Mouse (Mus musculus): ENCODE data around the gene Arid4a. TPM values are rescaled to one million over a fixed set of nuclear protein-coding genes. Genes with fewer than 3 reads are reported as not detected.
A peak's percentile ranks its signal among the peaks of the same experiment; 100 is the strongest.

Gene Arid4a
- polyA plus RNA-seq (2016; fragmentation: Nextera tagmentation; extraction: Ambion mirVana) = 33.1 and 34.0 TPM in 2 replicates

DNA sequence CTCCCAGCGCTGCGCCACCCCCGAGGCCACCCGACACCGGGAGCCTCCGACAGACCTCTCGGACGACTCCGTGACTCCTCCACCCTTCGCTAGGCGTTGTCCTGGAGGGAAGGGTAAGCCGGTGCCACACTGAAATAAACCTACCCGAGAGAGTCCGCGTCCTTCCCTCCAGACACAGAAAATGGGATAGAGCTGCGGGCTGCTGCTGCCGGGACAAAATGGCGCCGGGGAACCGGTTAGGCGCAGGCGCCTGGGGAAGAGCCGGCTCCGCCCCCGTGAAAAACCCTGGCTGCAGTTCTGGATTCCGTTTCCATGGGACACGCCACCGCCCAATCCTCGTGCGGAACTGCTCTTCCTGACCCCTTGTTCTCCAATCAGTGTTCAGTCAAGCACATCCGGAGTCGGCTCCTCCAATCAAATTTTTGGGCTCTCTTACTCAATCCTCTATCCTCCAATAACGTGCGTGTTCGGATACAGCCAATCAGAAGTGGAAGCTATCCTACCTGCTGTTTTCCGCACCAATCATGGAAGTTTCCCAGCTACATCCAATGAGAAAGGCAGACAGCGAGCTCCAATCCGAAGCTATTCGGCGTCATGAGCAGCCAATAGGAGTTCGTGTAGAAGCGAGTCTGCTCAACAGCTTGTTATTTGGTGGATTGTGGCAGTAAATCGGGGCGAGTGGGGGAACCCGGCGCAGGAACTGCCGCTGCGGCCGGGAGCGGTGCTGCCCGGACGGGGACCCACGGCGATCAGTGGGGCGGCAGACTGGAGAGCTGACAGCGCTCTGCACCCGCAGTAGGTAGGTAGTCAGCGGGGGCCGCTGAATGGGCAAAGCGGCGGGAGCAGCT is at the start of gene Arid4a:
Gene Arid4a, plus strand, starts transcription at position 628 of the 848 bp plus-strand sequence.
- Histone ChIP-seq H3K27me3 (no peaks in the 10 kb centered on the region), H3K36me3 (peaks cover 18% of the 10 kb centered on the region), H3K9me3 (no peaks in the 10 kb centered on the region), H3K9ac (peak within 1 kb of the TSS; percentile 91), H3K4me3 (peak within 1 kb of the TSS; percentile 98), H3K4me2 (replicated peaks) (peak within 1 kb of the TSS; percentile 79), H3K27ac (peak within 1 kb of the TSS; percentile 98), H3K4me1 (peaks cover 14% of the 10 kb centered on the region; the same call in 1 of the 2 replicates)
- WGBS = under 1% methylated on average over 61 of the region's 61 CpGs
- peak; percentile 99 for ATAC-seq (ENCODE audit: insufficient number of reproducible peaks, insufficient read depth, low FRiP score, low TSS enrichment)

DNA sequence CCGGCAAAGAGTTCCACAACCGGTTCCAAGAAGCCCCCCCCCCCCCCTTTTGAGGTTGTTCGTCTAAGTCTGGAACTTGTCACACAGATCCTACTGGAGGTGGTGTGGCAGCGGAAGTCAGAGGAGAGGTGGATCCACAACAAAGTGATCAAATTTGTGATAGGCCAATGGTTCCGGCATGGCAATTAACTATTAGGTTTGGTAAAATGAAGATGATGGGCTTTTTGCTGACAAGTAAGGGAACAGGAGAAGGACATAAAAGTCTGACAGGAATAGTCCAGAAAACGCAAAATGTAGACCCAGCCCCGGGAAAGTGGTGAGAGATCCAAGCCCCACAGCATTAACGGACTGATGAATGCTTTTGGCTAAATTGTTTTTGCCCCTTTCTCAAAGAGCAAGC is 48.2 kb upstream of the Arid4a start:
- ATAC-seq (ENCODE audit: insufficient number of reproducible peaks, insufficient read depth, low FRiP score, low TSS enrichment) = no peak
- 42% methylated on average over 8 of the region's 8 CpGs for WGBS
- Histone ChIP-seq H3K4me1 (peaks cover 7% of the 10 kb centered on the region; the same call in 1 of the 2 replicates), H3K36me3 (peaks cover 14% of the 10 kb centered on the region), H3K9me3 (no peaks in the 10 kb centered on the region), H3K27ac (peak overlapping the region; percentile 96), H3K4me2 (replicated peaks) (peak overlapping the region; percentile 63), H3K4me3 (peak overlapping the region; percentile 65), H3K27me3 (no peaks in the 10 kb centered on the region), H3K9ac (0 out of 2 replicates have a peak overlapping the region, but pooled peaks have one; percentile 70)

DNA sequence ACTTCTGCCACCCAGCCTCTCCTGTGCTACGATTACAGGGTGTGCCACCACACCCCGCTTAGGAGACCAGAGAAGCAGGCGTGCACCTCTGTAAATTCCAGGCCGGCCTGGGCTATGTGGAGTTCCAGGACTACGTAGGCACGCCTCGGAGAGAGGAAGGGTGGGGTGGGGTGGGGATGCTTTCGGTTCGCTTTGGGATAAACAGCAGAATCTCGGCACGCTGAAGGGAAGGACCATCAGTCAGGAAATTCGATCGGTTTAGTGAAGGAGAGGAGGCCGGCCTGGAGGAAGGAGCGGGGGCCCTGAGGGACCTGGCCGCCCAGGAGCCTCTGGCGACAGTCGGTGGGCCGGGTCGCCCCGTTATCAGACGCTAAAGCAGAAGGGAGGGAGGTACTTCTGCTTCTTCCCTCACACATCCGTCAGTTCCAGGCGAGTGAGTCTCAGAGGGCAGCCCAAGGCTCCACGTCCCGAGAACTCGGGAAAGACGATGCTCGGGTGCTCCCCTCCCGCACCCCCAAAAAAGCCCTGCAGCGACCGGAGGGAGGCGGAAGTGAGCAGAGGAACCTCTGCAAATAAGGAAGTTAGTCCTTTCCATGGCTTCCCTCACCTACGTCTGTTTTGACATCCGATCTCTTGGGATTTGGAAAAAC is 47.5 kb upstream of the Arid4a start:
- H3K36me3 ChIP-seq = peaks cover 10% of the 10 kb centered on the region
- peaks cover 7% of the 10 kb centered on the region; the same call in 1 of the 2 replicates for H3K4me1 ChIP-seq
- H3K4me3 ChIP-seq = peak overlapping the region; percentile 65
- peak overlapping the region; percentile 96 for H3K27ac ChIP-seq
- H3K9ac ChIP-seq = peak overlapping the region; percentile 70
- under 1% methylated on average over 35 of the region's 35 CpGs for WGBS
- H3K27me3 ChIP-seq = no peaks in the 10 kb centered on the region
- no peaks in the 10 kb centered on the region for H3K9me3 ChIP-seq
- peak overlapping the region; percentile 63 for H3K4me2 ChIP-seq (replicated peaks)
- ATAC-seq (ENCODE audit: insufficient number of reproducible peaks, insufficient read depth, low FRiP score, low TSS enrichment) = peak; percentile 85

DNA sequence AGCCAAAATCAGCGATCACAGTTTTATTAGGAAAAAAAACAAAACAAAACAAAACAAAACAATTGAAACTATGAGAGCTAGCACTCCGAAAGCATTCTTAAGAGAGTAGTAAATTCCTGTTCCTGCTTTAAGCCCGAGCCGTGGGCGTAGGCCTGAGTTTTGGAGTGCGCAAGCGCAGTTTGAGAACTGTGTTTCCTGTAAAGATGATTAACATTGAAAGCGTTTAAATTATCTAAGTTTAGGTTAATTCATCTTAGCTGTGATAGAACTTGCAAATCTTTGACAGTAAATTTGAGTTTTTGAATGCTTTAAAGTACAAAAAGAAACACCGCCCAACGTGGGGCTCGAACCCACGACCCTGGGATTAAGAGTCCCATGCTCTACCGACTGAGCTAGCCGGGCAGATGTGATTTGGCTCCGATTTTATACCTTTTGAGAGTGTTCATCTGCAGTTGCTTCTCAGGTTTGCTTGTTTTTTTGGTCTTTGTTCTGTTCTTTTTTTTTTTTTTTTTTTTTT is 46.9 kb upstream of the Arid4a start:
- Histone ChIP-seq H3K4me2 (replicated peaks) (peak overlapping the region; percentile 63), H3K9me3 (no peaks in the 10 kb centered on the region), H3K9ac (no peak overlapping the region), H3K4me1 (peaks cover 7% of the 10 kb centered on the region; the same call in 1 of the 2 replicates), H3K4me3 (peak overlapping the region; percentile 65), H3K36me3 (peaks cover 6% of the 10 kb centered on the region), H3K27me3 (no peaks in the 10 kb centered on the region), H3K27ac (peak overlapping the region; percentile 96)
- ATAC-seq (ENCODE audit: insufficient number of reproducible peaks, insufficient read depth, low FRiP score, low TSS enrichment) = no peak
- under 1% methylated on average over 15 of the region's 15 CpGs for WGBS

DNA sequence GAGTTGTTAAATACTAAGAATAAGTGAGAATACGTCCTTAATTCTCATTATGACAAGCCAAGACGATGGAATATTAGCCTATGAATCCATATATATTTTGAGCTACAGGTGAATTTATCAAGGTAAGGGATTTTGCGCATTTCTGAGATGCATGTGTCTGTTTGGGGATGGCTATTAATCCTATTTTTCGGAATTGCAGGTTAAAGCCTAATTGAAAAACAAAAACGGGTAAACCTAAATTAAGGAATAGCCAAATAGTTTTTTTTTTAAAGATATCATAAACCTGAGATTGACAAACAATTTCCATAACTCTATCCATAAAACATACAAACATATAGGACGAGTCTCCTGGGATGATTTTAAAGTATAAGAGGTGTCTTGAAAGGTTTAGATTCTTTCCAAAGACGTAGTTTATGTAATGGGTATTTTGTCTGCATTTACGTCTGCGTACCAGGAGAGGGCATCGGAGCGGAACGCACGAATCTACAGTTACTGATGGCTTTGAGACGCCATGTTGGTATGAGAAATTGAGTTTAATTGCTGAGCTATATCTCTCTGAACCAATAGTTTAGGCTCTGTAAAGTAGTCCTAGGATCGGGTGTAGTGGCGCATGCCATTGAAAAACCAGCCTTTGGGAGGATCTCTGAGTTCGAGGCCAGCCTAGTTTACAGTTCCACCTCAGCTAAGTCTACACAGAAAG is 46.2 kb upstream of the Arid4a start:
- WGBS = 5% methylated on average over 17 of the region's 17 CpGs
- H3K27ac ChIP-seq = peak overlapping the region; percentile 17; the same call in 1 of the 2 replicates
- peak overlapping the region; percentile 42 for H3K4me2 ChIP-seq (replicated peaks)
- H3K9ac ChIP-seq = no peak overlapping the region
- H3K27me3 ChIP-seq = no peaks in the 10 kb centered on the region
- peak overlapping the region; percentile 27 for H3K4me3 ChIP-seq
- H3K36me3 ChIP-seq = no peaks in the 10 kb centered on the region
- peaks cover 7% of the 10 kb centered on the region; the same call in 1 of the 2 replicates for H3K4me1 ChIP-seq
- ATAC-seq (ENCODE audit: insufficient number of reproducible peaks, insufficient read depth, low FRiP score, low TSS enrichment) = no peak
- no peaks in the 10 kb centered on the region for H3K9me3 ChIP-seq

DNA sequence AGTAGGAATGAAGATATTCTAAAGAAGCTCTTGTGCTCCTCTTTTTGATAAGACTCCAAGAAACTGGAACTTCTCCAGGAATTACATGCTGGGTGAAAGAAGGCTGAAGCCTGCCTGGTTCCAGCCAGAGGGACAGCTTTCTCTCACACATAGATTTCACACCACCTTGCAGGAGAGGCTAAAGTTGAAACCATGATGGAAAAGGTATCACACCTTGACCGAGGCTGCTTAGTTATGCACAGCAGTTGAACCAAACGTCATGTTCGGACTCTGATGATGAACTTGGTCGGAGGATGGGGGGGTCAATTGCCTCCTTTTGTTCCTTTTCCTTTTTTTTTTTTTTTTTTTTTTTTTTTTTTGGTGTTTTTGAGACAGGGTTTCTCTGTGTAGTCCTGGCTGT is 42.0 kb upstream of the Arid4a start:
- H3K27me3 ChIP-seq = no peaks in the 10 kb centered on the region
- no peak overlapping the region for H3K9ac ChIP-seq
- no peak overlapping the region for H3K4me3 ChIP-seq
- H3K4me2 ChIP-seq (replicated peaks) = peak overlapping the region; percentile 43; the same call in 1 of the 2 replicates
- peaks cover 7% of the 10 kb centered on the region; the same call in 1 of the 2 replicates for H3K36me3 ChIP-seq
- WGBS = 88% methylated on average over 4 of the region's 4 CpGs
- peaks cover 7% of the 10 kb centered on the region for H3K4me1 ChIP-seq
- no peak for ATAC-seq (ENCODE audit: insufficient number of reproducible peaks, insufficient read depth, low FRiP score, low TSS enrichment)
- H3K9me3 ChIP-seq = no peaks in the 10 kb centered on the region
- no peak overlapping the region for H3K27ac ChIP-seq

DNA sequence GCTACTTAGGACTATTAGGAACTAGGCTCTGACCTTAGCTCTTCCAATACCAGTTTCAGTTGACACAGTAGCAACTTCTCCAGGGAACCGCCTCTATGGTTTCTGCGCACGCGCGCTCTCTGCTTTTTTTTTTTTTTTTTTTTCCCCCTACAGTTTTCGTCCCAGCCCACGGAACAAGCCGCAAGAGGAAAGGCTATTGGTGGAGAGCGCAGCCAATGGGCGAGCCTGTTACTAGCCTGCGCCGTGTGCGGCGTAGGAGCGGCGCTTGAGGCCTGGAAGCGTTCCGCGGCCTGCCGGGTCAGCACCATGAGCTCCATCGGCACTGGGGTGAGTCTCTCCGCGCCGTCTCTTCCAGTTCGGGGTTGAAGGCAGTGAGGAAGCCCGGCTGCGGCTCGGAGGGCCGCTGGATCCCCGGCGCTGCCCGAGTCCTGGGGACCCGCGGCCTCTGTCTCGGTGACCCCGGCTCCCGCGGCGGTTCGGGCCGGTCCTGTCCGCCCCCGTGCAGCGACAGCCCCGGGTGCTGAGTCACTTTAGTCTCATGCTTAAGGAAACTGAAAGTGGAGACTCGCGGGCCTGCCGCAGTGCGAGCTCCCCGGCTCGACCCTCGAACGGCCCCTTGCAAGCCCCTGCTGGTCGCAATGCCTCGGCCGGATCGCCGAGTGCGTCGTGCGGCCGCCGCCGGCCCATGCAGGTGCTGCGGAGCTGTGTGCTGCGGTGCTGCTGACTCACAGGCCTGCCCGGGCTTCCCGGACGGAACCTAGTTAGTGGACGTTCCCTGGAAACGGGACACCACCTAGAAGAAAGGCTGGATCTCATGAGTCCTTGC is 41.1 kb upstream of the Arid4a start, which contains the start of gene Psma3:
Gene Psma3, plus strand, starts transcription at position 181 of the 826 bp plus-strand sequence.
- peak within 1 kb of the TSS; percentile 98 for H3K27ac ChIP-seq
- peak within 1 kb of the TSS; percentile 94 for H3K9ac ChIP-seq
- peak within 1 kb of the TSS; percentile 99 for H3K4me3 ChIP-seq
- under 1% methylated on average over 71 of the region's 71 CpGs for WGBS
- H3K27me3 ChIP-seq = no peaks in the 10 kb centered on the region
- peak within 1 kb of the TSS; percentile 67 for H3K4me2 ChIP-seq (replicated peaks)
- peak; percentile 99 for ATAC-seq (ENCODE audit: insufficient number of reproducible peaks, insufficient read depth, low FRiP score, low TSS enrichment)
- H3K4me1 ChIP-seq = peaks cover 7% of the 10 kb centered on the region
- H3K36me3 ChIP-seq = peaks cover 13% of the 10 kb centered on the region; the same call in 1 of the 2 replicates
- no peaks in the 10 kb centered on the region for H3K9me3 ChIP-seq

DNA sequence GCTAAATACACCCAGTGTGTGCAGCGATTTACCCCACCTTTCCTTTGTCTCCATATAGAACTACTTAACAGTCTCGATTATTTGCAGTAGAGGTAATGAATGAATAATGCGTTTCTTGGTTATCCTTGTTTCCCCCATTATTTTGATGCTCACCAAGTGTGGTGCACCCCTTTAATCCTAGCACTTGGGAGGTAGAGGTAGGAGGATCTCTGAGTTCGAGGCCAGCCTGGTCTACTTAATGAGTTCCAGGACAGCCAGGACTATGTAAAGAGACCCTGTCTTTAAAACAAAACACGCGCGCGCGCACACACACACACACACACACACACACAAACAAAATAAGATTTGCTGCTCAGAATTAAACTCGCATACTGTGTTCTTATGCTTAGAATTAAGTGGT is 40.4 kb upstream of the Arid4a start:
- Histone ChIP-seq H3K4me2 (replicated peaks) (peak overlapping the region; percentile 67), H3K9ac (peak overlapping the region; percentile 94), H3K27ac (peak overlapping the region; percentile 98), H3K36me3 (peaks cover 20% of the 10 kb centered on the region; the same call in 1 of the 2 replicates), H3K4me3 (peak overlapping the region; percentile 99), H3K4me1 (peaks cover 7% of the 10 kb centered on the region), H3K27me3 (no peaks in the 10 kb centered on the region), H3K9me3 (no peaks in the 10 kb centered on the region)
- no peak for ATAC-seq (ENCODE audit: insufficient number of reproducible peaks, insufficient read depth, low FRiP score, low TSS enrichment)
- 20% methylated on average over 10 of the region's 10 CpGs for WGBS

DNA sequence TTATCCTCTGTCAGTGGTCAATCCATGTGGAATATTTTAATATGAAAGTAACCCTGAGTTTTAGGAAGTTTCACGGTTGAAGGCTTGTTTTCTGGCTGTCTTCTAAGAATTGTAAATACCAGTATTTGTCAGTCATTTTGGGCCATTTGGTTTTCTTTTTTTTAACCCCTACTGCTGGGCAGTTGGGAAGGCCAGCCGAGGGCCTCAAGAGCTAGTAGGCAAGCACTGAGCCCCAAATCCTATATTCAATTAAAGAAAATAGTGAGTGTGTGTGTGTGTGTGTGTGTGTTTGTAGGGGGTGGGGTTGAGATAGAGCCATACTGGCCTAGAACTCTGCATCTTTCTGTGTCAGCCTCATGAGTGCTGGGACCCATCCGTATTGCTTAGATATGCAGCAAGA is 39.9 kb upstream of the Arid4a start:
- Histone ChIP-seq H3K9ac (no peak overlapping the region; the same call in 1 of the 2 replicates), H3K9me3 (no peaks in the 10 kb centered on the region), H3K27me3 (no peaks in the 10 kb centered on the region), H3K36me3 (peaks cover 23% of the 10 kb centered on the region), H3K4me2 (replicated peaks) (peak overlapping the region; percentile 67), H3K4me3 (peak overlapping the region; percentile 99), H3K27ac (no peak overlapping the region), H3K4me1 (peaks cover 7% of the 10 kb centered on the region)
- no peak for ATAC-seq (ENCODE audit: insufficient number of reproducible peaks, insufficient read depth, low FRiP score, low TSS enrichment)
- WGBS = 62% methylated on average over 3 of the region's 3 CpGs

DNA sequence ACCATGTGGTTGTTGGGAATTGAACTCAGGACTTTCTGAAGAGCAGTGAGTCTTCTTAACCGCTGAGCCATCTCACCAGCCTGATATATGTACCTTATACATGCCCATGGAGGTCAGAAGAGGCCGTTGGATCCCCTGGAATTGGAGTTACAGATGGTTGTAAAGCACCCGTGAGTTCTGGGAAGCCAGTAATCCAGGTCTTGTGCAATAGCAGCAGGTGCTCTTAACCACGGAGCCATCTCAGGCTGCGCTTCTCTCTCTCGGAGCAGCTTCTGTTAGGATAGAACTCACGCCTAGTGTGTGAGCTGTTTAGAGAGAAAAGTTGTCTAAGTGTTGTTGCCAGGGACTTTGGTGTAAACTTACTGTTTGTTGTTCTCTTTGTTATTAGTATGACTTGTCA is 37.4 kb upstream of the Arid4a start:
- WGBS = 86% methylated on average over 7 of the region's 7 CpGs
- Histone ChIP-seq H3K4me2 (replicated peaks) (no peak overlapping the region), H3K27ac (no peak overlapping the region), H3K4me3 (no peak overlapping the region), H3K36me3 (peaks cover 34% of the 10 kb centered on the region), H3K9me3 (no peaks in the 10 kb centered on the region), H3K27me3 (no peaks in the 10 kb centered on the region), H3K4me1 (peaks cover 7% of the 10 kb centered on the region), H3K9ac (no peak overlapping the region)
- ATAC-seq (ENCODE audit: insufficient number of reproducible peaks, insufficient read depth, low FRiP score, low TSS enrichment) = no peak

Data from embryonic facial prominence, embryonic 12.5 days (tissue).